Mouse (Mus musculus) megakaryocyte, embryonic 14.5 days (primary cell): ENCODE data around the gene Zdhhc17.

Experiments
- FLI1 ChIP-seq: IDR thresholded peaks from 2 replicates; pipeline ENCODE4 v1.6.1; 2012; ENCODE audit warnings: low read length, inconsistent platforms, mixed read lengths
- GATA1 ChIP-seq: IDR thresholded peaks from 3 replicates; pipeline ENCODE4 v1.6.1; 2012; ENCODE audit warnings: mixed read lengths, low read length, inconsistent platforms, borderline replicate concordance

DNA sequence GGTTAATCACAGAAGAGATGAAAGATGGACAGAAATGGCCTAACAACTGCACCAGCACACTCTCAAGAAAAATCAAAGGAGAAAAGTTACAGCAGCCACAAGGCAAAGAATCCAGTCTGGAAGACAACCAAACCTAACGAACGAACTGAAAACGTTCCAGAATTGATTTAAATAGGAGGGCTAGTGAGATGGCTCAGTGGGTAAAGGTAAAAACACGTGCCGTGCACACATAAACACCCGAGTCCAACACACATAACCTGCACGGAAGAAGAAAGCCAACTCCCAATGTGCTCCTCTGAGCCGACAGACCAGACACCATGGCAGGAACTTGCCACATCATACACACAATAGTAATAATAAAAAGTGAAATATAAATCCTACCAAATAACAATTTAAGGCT is 57.7 kb downstream of the Zdhhc17 start:
- no peak for TF ChIP-seq FLI1
- TF ChIP-seq GATA1, result no peak
